Mouse (Mus musculus) left cerebral cortex, adult 11 months (tissue): ENCODE measurements around the gene Slx4ip.
A peak's percentile ranks its signal among the peaks of the same experiment; 100 is the strongest.
"Not testable (repeated sequence)": the region's sequence is repeated elsewhere in the genome, so short reads cannot be mapped to it uniquely, and the experiment has no call there.

Experiments used
- DNase-seq: peaks from one replicate; pipeline ENCODE4 v3.0.0; 2022; ENCODE audit warnings: low spot score

Gene Slx4ip

GRCm38 (mm10) chr2:136891068-136891950 lies at the start of gene Slx4ip, which contains the start of the genes AL731706.1 and Mkks:
Slx4ip (plus strand) TSS chr2:136891218.
AL731706.1 (minus strand) TSS chr2:136891389.
Mkks (minus strand) TSS chr2:136891389.
- peak; percentile 99 for DNase-seq

DNA sequence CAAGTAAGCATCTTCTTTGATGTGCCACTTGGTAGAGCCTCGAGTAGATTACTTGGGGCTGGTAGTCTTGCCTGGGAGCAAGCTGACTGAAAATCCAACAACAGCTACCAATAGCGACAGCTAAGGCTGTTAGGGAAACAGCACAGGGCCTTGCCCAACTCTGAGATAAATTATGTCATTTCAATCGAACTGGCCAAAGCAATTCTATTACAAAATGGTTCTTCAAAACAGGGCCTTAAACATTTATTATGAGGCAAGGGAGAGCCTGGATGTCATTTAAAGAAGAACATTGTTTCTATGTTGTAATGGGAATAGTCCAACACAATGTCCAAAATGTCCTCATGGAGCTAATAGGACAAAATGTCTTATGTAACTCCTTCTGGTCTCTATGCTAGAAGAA lies 40.7 kb upstream of the Slx4ip start:
- no peak for DNase-seq

- no peak for DNase-seq
Measured at GRCm38 (mm10) chr2:136854543-136855388, 36.3 kb upstream of the Slx4ip start.

GRCm38 (mm10) chr2:136885579-136885978 lies 5.4 kb upstream of the Slx4ip start, which contains the start of gene AL731706.2:
AL731706.2 (minus strand) TSS chr2:136885679.
- DNase-seq, result no peak

DNA sequence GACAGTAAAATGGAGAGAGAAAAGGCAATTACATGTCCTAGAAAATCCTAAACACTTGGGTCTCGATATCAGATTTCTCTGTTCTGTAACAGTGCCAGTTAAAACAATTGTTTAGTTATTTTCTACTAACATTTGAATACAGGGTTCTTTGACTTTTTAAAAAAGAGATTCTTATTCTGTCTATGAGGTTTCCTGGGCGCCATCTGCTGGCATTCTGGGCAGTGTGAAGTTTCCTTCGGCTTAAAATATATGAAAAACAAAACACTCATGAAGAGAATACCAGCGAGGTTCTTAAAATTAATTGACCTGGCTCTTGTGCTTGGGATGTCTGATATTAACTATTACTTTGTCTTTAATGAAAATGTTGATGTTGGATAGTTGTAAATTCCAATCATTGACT lies 4.2 kb upstream of the Slx4ip start:
- no peak for DNase-seq

DNA sequence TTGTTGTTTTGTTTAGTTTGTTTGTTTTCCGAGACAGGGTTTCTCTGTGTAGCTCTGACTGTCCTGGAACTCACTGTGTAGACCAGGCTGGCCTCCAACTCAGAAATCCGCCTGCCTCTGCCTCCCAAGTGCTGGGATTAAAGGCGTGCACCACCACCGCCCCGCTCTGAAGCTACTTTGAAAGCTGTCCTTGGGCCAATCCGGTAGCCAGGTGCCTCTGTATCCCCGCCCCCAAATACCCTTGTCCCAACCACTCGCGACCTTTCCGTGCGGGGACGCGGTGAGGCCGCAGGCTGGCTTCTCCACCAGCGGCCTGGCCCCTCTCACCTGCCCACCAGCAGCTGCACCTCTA lies 326 bp upstream of the Slx4ip start:
- DNase-seq, result not testable (repeated sequence)

- DNase-seq, result peak; percentile 97
Measured at GRCm38 (mm10) chr2:136891951-136892371, 943 bp downstream of the Slx4ip start.

DNA sequence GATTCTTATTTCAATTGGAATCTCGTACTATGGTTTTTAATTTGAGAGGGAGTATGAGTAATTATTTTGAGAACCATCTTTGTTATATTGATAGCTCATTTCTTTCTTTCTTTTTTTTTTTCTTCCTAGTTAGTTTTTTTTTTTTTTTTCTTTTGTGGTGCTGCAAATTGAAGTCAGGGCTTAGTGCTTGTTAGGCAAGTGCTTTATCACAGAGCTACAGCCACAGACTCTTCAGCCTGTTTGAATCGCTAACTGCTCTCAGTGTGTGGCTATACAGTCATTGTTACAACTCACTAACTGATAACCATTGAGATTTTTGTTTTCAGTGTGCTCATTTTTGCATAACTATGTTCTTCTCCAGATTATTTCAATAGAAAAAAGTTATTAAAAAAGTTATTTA lies 3.5 kb downstream of the Slx4ip start:
- DNase-seq, result no peak

DNA sequence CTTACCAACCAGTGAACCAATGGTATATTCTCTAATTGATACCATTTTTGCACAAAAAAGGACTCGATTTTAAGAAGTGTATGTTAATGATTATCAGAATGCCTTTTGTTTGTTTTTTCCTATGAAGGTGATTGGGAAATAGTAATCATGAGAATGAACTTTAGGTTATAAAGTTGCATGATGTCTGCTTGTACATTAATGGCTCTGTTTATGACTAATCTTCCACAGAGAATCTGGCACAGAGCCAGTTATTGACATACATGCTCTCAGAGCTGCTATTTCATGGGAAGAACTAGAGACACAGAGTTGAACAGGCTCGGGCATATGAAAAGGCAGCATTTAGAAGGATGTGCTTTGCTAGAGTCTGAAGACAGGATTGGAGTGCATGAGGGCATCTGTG lies 5.1 kb downstream of the Slx4ip start:
- DNase-seq, result no peak

GRCm38 (mm10) chr2:136908596-136908995 lies 17.6 kb downstream of the Slx4ip start:
- DNase-seq, result no peak

DNA sequence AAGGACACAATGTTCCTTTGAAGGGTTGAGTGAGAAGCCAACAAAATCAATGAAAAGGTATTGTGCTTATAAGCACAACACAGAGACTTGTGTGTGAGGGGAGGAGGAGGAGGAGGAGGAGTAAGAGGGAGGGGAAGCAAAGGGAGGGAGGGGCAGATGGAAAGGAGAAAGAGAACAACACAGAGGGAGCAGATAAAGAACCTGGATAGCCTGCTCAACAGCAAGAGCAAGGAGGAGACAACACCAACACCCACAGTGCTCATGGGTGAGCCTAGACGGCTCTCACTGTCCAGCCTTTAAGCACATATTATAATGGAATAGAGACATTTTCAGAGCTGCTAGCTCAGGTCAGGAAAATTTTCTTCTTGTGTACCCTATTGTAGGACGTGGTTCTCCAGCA lies 18.3 kb downstream of the Slx4ip start:
- DNase-seq, result no peak

GRCm38 (mm10) chr2:136911958-136912411 lies 21.0 kb downstream of the Slx4ip start:
- no peak for DNase-seq

DNA sequence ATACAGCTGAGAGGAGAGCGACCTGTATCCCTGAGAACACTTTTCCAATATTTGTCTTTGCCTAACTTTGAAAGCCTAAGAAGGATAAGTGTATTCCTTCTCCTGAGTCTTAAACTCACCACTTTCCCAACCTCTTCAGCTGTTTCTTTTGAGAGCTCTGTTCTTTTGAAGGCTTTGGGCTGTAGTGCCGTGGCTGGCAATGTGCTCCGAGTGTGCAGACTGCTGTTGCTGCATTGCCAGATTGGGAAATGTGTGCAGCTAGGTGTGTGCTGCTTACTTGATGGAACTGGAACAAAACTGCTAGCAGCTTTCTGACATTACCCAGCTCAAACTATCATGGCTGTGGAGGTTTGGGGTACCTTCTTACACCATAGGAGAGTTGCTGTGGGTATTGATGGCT lies 22.0 kb downstream of the Slx4ip start:
- no peak for DNase-seq

- DNase-seq, result no peak
Measured at GRCm38 (mm10) chr2:136914334-136914902, 23.4 kb downstream of the Slx4ip start.

DNA sequence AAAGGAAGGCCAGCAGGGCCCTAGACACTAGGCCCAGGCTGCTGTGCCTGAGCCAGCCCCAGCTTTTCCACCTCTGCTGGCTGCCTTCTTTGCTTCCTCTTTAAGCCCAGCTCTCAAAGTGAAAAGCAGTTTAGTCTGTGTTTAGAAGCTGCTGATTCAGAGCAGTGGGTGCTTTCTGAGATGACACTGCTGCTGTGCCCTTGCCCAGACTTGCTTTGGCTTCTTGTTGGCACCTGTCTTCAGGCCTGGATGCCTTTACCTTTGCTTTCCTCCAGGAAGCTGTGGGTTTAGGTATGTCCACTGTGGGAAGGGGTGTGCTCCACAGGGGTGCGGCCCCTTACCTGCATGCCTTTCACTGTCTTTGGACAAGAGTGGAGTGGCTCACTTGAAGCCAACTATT lies 28.4 kb downstream of the Slx4ip start:
- no peak for DNase-seq

DNA sequence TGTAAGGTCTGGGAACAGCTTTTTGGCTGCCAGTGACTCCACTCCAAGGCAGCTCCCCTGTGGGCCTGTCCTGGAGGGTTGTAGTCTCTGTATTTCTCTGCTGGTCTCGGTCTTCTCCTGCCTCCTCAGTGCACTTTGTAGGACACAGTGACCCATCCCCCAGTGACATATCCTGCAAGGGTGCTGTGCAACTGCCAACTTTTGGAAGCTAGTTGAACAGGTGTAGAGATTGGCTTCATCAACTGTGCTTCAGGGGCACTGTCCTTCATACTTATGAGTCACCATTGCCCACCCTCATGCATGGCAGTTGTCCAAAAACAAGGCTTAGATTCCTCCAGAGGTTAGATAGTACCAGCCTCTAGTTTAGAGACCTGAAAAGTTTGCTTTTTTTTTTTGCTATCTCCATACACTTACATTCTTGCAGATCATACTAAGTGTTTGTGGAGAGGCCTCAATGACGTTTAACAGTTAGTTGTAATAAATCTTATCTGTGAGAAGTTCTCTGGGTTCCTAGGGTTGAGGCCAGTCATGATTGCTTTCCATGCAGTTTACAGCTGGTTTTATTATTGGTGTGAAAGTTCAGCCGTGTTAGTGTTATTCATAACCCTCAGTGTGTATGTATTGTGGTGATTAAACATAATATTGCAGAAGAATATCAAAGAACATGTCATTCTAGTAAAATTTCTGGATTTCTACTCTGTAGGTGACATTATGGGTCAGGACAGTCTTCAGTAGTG lies 29.4 kb downstream of the Slx4ip start:
- DNase-seq, result no peak

DNA sequence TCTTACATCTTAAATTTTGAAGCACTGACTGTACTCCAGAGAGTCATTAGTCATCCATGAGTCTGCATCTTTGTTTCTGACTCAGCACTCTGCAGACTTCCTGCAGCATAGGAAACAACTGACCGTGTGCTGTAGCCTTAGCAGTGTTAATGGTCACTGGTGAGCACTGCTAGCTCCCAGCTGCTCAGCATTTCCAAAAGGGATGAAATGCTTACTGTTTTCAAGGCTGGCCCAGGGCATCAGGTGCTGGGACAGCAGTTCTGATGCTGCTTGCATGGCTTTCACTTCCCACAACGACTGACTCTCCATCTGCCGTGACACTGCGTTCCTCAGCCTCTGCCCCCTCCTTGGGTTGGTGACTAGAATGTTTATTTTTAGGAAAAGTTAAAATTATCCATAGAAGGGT lies 30.0 kb downstream of the Slx4ip start:
- no peak for DNase-seq

DNA sequence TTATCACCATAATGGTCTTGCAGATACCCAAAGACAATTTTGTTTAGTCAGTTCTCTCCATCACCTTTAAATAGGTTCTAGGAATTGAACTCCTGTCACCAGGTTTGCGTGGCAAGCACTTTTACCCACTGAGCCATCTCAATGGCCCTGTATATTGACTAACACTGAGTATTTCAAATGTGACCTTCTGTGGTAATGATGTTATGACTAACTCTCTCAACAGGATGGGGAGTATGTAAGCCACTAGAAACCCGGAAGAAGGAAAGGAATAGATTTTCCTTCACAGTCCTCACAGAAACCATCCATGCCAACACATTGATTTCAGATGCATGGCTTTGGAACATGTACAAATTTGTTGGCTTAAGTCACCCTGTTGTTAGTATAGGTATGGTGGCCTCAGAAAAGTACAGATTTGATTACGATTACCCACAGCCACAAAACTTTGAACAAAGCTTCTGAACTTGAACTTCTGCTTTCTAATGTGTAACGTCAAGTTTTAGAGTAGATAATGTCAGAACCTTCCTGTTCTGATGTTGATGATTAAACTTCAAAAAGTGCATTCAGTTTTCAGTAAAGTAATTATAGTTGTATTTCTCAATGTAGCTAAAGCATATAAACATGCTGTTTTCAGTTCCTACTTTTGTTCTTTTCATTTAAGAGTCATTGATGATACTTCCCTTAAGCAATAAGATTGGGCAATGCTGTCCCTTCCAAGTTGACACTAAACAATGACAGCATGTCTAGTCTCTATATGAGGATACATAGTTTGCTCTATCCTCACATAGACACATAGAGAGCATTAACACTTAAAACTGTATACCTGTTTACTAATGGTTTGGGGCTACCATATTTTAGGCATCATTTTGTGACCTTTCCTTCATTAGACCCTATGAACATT lies 45.6 kb downstream of the Slx4ip start:
- no peak for DNase-seq

- DNase-seq, result no peak
Measured at GRCm38 (mm10) chr2:136938249-136938648, 47.2 kb downstream of the Slx4ip start.

- no peak for DNase-seq
Measured at GRCm38 (mm10) chr2:136946297-136946696, 55.3 kb downstream of the Slx4ip start.

DNA sequence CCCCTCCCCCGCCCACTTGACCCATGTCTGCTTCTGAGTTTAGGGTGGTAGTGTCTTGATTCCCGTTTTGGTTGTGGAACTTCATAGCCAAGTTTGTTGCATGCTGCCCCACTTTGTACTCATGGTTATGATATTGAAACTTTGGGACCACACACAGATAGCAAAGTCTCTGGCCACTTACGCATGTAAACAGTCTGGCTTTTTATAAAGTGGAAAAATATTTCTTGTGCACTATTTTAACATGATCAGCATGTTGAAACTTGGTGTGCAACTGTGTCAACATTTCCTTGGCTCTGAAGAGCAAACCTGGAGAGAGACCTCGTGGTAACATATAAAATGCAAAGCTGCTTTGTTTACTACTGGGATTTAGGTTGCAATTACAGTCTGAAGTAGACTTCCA lies 56.5 kb downstream of the Slx4ip start:
- DNase-seq, result no peak
